Mouse (Mus musculus) midbrain, embryonic 13.5 days (tissue): Measurements from ENCODE around the gene Pom121l2. TPM values are rescaled to one million over a fixed set of nuclear protein-coding genes. Genes with fewer than 3 reads are reported as not detected.

ENCODE experiments used
- ATAC-seq: fragments of 200-750 bp; cut with Nextera tagmentation; 2 replicates; pipeline ENCODE4 v1.8.0; 2017; ENCODE audit warnings: mild to moderate bottlenecking, moderate TSS enrichment, moderate library complexity
- H3K27ac ChIP-seq: fragments of 300-500 bp; sonication (generic); 2 replicates; pipeline ENCODE4 v1.5.1; 2015; ENCODE audit warnings: inconsistent platforms, mild to moderate bottlenecking, moderate library complexity
- H3K27me3 ChIP-seq: fragments of 300-500 bp; sonication (generic); 2 replicates; pipeline ENCODE4 v1.6.1; 2015; ENCODE audit warnings: mild to moderate bottlenecking, inconsistent platforms
- H3K36me3 ChIP-seq: fragments of 300-500 bp; sonication (generic); 2 replicates; pipeline ENCODE4 v1.6.1; 2015; ENCODE audit warnings: mild to moderate bottlenecking, inconsistent platforms
- H3K4me1 ChIP-seq: fragments of 300-500 bp; sonication (generic); replicated peaks from 2 replicates; pipeline ENCODE4 v1.6.1; 2015; ENCODE audit warnings: inconsistent platforms
- H3K4me2 ChIP-seq: fragments of 300-500 bp; sonication (generic); replicated peaks from 2 replicates; pipeline ENCODE4 v1.6.1; 2015; ENCODE audit warnings: moderate library complexity, mild to moderate bottlenecking, inconsistent platforms
- H3K4me3 ChIP-seq: fragments of 300-500 bp; sonication (generic); replicated peaks from 2 replicates; pipeline ENCODE4 v1.5.1; 2015; ENCODE audit warnings: mild to moderate bottlenecking, inconsistent platforms
- H3K9ac ChIP-seq: fragments of 300-500 bp; sonication (generic); replicated peaks from 2 replicates; pipeline ENCODE4 v1.6.1; 2015; ENCODE audit warnings: mild to moderate bottlenecking, inconsistent platforms
- H3K9me3 ChIP-seq: fragments of 300-500 bp; sonication (generic); 2 replicates; pipeline ENCODE4 v1.6.1; 2016; ENCODE audit warnings: mild to moderate bottlenecking, inconsistent platforms
- WGBS: fragments of 180-500 bp; shearing (Covaris S2); methylation state at CpG from one replicate; pipeline ENCODE4 v1.1.7; 2015; 5-methylcytosine and 5-hydroxymethylcytosine counted together
- polyA plus RNA-seq: library from polyadenylated mRNA; unstranded; fragments of >200 nt; fragmentation: Nextera tagmentation; extraction: Ambion mirVana; gene quantifications from 2 replicates; pipeline ENCODE4 v1.2.1, GENCODE M21; 2015

Gene Pom121l2
- polyA plus RNA-seq = not detected in 2 replicates

DNA sequence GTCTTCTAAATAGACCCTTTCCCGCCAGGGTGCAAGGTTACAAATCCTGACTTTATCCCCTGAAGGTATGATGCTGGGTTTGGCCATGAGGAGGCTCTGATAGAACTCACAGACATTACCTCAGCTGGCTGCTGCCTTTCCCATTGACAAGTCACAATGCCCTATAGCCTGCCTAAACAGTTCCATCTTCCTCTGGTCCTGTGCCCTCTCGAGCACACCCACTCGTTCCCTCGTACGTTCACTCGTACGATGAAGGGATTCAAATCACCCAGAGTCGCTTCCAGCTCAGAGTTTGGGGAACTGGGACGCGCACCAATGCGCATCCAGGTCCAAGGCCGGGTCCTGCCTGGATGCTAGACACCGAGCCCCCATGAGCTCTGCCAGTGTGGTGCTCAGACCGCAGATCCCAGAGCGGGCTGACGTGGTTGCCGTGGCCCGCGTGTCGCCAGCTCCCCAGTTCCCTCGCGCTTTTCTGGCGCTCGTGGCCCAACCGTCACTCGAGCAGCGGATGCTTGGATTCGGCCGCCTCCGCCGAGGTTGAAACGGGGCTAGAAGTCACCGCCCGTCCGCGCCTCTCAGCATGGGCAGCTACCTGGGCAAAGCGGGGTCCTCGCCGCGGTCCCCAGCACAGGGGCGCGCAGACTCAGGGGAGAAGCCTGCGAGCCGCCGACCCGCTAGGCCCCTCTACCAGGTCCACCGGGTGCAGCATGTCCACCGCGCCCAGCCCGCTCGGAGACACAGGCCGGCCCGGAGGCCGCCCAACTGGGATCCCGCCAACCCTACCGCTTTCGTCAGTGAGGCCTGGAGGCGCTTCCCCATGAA is at the start of gene Pom121l2:
Gene Pom121l2 (plus strand): TSS at position 214 of the 822 bp plus-strand sequence.
- no peaks in the 10 kb centered on the region for H3K9me3 ChIP-seq
- H3K27ac ChIP-seq = no peak within 1 kb of the TSS
- H3K36me3 ChIP-seq = no peaks in the 10 kb centered on the region
- peaks cover 84% of the 10 kb centered on the region for H3K27me3 ChIP-seq
- H3K4me2 ChIP-seq = peak within 1 kb of the TSS; percentile 97
- under 1% methylated on average over 58 of the region's 58 CpGs for WGBS
- peak within 1 kb of the TSS; percentile 75 for H3K9ac ChIP-seq
- peak within 1 kb of the TSS; percentile 55 for H3K4me3 ChIP-seq
- peak; percentile 78 for ATAC-seq
- peaks cover 12% of the 10 kb centered on the region for H3K4me1 ChIP-seq

DNA sequence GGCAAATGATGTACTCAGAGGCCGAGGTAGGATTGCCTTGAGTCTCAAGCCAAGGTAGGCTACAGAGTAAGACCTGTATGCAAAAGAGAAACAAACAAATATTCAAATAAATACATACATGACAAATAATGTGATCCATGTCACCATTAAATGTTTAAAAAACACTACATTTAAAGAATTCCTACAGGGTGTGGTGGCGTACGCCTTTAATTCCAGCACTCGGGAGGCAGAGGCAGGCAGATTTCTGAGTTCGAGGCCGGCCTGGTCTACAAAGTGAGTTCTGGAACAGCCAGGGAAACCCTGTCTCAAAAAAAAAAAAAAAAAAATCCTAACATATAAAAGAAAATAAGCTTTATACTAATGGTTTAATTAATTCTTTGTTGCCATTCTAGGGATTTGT is 49.3 kb upstream of the Pom121l2 start:
- ATAC-seq = no peak
- Histone ChIP-seq H3K9ac (no peak overlapping the region), H3K9me3 (no peaks in the 10 kb centered on the region), H3K27ac (no peak overlapping the region), H3K36me3 (no peaks in the 10 kb centered on the region), H3K27me3 (peaks cover 29% of the 10 kb centered on the region), H3K4me1 (no peaks in the 10 kb centered on the region), H3K4me2 (no peak overlapping the region), H3K4me3 (no peak overlapping the region)
- 54% methylated on average over 6 of the region's 6 CpGs for whole genome bisulfite sequencing

DNA sequence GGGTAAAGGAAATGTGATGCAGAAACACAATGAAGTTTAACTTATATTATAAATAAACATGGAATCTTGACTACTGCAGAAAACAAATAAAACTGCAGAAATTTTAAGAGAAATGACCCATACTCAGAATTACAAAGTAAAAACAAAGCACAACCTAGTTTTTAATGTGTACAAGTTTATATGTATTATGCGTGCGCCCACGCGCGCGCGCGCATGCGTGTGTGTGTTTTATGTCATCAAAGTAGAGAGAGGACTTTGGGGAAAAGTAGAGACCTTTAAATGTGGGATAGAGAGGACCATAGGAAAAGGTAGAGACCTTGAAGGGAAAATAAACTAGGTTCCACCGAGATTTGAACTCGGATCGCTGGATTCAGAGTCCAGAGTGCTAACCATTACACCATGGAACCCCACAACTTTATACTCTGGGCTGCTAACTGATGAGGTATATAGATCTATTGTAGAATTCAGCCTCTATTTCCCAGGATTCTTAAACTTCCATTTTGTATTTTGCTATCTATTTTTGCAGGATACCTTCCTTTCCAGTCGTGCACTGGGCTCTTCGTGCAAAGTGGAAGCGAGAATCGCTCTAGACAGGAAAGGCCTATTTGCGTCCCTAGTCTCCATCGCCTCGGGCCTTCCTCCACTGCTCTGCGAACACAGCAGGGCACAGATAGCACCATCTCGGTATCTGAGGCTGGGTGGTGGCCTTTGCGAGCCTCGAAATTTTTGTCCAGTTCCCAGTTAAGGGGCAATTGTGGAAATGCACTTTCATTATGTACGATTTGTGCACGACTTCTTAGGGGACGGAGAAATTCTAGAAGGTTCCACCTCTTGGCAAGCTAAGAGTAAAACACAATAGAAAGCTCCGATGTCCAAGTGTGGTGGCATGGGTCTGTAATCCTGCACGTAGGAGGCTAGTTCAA is 47.1 kb upstream of the Pom121l2 start:
- H3K36me3 ChIP-seq = no peaks in the 10 kb centered on the region
- peak overlapping the region; percentile 23; the same call in 1 of the 2 replicates for H3K4me2 ChIP-seq
- H3K27me3 ChIP-seq = peaks cover 43% of the 10 kb centered on the region
- no peak overlapping the region for H3K9ac ChIP-seq
- no peaks in the 10 kb centered on the region for H3K4me1 ChIP-seq
- no peak overlapping the region for H3K27ac ChIP-seq
- no peak for ATAC-seq
- WGBS = 5% methylated on average over 28 of the region's 28 CpGs
- H3K4me3 ChIP-seq = no peak overlapping the region
- H3K9me3 ChIP-seq = no peaks in the 10 kb centered on the region

DNA sequence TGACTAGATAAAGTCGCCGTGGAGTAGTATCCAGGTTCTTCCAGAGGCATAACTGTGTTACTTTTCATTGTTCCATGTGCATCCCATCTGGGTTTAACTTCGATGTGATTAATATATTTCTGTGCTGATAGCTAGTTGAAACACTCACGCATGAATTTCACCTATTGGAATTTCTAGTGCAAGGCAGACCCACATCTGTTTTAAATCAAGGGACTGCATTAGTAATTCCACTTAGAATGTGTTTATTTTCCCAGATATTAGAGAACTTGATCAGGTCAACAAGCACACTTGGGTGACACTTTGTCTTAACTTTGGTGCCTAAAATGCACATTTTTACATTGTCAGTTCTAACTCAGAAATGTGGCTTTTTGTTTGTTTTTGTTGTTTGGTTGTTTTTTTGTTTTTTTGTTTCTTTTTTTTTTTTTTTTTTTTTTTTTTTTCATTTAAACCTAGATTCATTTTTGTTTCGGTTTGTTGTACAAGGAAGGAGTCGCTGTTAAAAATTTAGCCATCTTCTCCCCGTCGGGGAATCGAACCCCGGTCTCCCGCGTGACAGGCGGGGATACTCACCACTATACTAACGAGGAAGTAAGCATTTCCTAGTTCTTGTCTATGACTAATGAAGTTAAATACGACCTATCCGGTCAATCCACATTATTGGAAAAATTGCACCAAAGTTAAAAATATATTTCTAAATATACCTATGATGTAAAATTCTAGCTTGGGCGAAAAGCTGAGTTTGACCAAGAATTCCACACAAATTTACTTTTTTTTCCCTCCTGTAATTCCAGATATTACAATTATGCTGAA is 45.8 kb upstream of the Pom121l2 start:
- 11% methylated on average over 17 of the region's 17 CpGs for WGBS

DNA sequence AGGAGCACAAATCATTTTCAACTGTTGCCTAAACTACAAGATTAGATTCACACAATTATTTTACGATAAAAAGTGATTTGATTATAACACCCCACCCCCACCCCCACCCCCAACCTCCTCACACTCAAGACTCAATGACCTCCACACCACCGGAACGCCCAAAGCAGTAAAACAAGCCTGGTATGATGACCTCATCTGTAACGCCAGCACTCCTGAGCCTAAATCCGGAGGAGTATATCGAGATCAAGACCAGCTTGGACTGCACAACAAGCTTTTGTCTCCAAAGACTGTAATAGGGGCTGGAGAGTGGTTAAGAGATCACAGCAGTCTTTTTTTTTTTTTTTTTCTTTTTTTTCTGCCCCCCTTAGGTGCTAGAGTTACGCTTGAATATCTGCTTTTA is 45.2 kb upstream of the Pom121l2 start:
- Histone ChIP-seq H3K27ac (no peak overlapping the region), H3K4me1 (no peaks in the 10 kb centered on the region), H3K9ac (no peak overlapping the region), H3K4me3 (no peak overlapping the region), H3K27me3 (peaks cover 36% of the 10 kb centered on the region), H3K9me3 (no peaks in the 10 kb centered on the region), H3K4me2 (peak overlapping the region; percentile 24; the same call in 1 of the 2 replicates), H3K36me3 (no peaks in the 10 kb centered on the region)
- WGBS = 2% methylated on average over 7 of the region's 7 CpGs
- ATAC-seq = no peak

More for the DNA sequence above, 45.8 kb upstream of the Pom121l2 start:
- no peak overlapping the region for H3K4me3 ChIP-seq
- H3K27ac ChIP-seq = no peak overlapping the region
- no peaks in the 10 kb centered on the region for H3K9me3 ChIP-seq
- no peaks in the 10 kb centered on the region for H3K4me1 ChIP-seq
- H3K27me3 ChIP-seq = peaks cover 38% of the 10 kb centered on the region
- no peak for ATAC-seq
- H3K36me3 ChIP-seq = no peaks in the 10 kb centered on the region
- H3K4me2 ChIP-seq = no peak overlapping the region
- H3K9ac ChIP-seq = no peak overlapping the region

DNA sequence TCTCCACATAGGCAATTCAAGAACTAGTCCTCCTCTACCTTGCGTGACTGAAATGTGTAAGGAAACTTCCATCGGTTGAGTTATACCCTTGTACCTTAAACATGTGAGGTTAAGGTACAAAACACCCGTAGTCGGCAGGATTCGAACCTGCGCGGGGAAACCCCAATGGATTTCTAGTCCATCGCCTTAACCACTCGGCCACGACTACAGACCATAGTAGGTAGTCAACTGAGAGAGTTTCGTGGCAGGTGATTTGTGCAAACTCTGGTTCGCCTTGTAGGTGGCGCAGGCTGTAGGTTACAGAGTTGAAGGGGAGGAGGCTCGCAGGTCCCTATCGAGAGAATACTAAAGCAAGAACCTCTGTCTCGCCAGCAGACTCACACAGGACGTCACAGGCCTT is 44.0 kb upstream of the Pom121l2 start:
- Histone ChIP-seq H3K27me3 (peaks cover 31% of the 10 kb centered on the region), H3K36me3 (no peaks in the 10 kb centered on the region), H3K9me3 (no peaks in the 10 kb centered on the region), H3K4me3 (no peak overlapping the region), H3K4me1 (no peaks in the 10 kb centered on the region), H3K27ac (no peak overlapping the region), H3K4me2 (peak overlapping the region; percentile 27), H3K9ac (no peak overlapping the region)
- no peak for ATAC-seq
- under 1% methylated on average over 17 of the region's 17 CpGs for WGBS

DNA sequence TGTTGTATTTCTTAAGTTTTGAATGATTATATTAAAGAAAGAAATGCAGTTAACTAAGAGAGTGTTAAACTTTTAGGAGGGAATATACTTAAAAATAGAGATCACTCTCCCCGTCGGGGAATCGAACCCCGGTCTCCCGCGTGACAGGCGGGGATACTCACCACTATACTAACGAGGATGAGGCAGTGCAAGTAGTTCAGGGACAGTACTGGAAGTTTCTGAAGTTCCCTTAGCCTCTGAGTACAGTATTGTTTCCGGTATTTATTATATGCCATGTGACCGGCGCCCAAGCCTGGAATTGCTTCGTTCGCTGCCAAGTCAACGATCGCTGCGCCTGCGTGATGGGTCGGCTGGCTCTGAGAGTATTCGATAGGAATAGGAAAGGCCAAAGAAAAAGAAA is 40.8 kb upstream of the Pom121l2 start:
- under 1% methylated on average over 19 of the region's 19 CpGs for WGBS
- Histone ChIP-seq H3K27ac (no peak overlapping the region), H3K4me1 (no peaks in the 10 kb centered on the region), H3K27me3 (peaks cover 24% of the 10 kb centered on the region), H3K36me3 (no peaks in the 10 kb centered on the region), H3K4me2 (peak overlapping the region; percentile 56), H3K9me3 (no peaks in the 10 kb centered on the region), H3K4me3 (peak overlapping the region; percentile 49), H3K9ac (peak overlapping the region; percentile 7; the same call in 1 of the 2 replicates)
- peak; percentile 61 for ATAC-seq

DNA sequence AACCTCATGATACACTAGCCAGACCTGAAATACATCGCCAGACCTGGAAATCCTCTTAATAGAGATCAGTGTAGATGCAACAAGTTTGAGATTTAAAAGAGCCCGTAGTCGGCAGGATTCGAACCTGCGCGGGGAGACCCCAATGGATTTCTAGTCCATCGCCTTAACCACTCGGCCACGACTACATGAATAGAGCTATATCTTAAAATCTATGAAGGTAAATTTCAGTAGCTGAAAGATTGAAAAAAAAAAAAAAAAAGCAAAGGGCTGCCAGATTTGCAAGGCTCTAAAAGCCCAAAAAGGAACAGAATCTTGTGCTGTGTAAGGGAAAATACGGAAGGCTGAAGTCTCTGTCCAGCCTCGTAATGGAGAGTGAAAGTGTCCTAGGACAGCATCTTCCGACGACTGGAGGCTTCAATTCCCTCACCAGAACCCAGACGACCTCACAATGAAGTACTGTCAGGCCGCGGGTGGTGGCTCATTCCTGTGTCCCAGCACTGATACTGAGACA is 40.1 kb upstream of the Pom121l2 start:
- no peaks in the 10 kb centered on the region for H3K9me3 ChIP-seq
- H3K4me3 ChIP-seq = peak overlapping the region; percentile 49
- H3K27me3 ChIP-seq = peaks cover 24% of the 10 kb centered on the region
- peak overlapping the region; percentile 42 for H3K9ac ChIP-seq
- peak overlapping the region; percentile 56 for H3K4me2 ChIP-seq
- under 1% methylated on average over 16 of the region's 16 CpGs for WGBS
- H3K36me3 ChIP-seq = no peaks in the 10 kb centered on the region
- peaks cover 3% of the 10 kb centered on the region for H3K4me1 ChIP-seq
- H3K27ac ChIP-seq = no peak overlapping the region
- ATAC-seq = no peak

DNA sequence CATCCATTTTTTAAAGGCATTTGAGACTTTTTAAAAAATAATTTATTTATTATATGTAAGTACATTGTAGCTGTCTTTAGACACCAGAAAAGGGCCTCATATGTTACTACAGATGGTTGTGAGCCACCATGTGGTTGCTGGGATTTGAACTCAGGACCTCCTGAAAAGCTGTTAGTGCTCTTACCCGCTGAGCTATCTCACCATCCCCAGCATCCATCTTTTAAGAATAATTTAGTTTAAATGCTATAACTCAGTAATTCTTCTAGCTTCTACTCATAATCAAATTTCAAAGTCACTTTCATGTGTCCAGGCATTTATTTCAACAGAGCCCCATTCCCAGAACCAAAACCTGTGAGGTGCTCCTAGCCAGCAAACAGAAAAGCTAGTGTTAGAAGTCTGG is 37.4 kb upstream of the Pom121l2 start:
- WGBS = 72% methylated on average over 1 of the region's 1 CpGs
- ATAC-seq = no peak

DNA sequence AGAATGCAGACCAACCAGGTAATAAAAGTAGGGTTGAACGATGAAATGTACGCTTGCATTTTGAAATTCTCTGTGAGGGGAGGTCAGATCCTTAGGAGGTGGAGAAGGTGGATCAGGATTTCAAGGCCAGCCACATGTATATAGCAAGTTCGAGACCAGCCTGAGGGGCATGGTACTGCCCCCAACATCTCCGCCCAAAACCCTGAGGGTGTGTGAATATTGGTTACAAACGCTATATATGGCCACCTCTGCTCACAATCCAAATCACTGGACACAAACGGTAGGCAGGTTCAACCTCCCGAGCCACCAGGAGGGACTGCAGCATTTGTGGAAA is 36.4 kb upstream of the Pom121l2 start:
- WGBS = 3% methylated on average over 7 of the region's 7 CpGs
- Histone ChIP-seq H3K36me3 (peaks cover 10% of the 10 kb centered on the region), H3K27ac (peak overlapping the region; percentile 67; the same call in 1 of the 2 replicates)

More for the DNA sequence above, 37.4 kb upstream of the Pom121l2 start:
- Histone ChIP-seq H3K4me3 (no peak overlapping the region), H3K27ac (no peak overlapping the region), H3K27me3 (peaks cover 6% of the 10 kb centered on the region; the same call in 1 of the 2 replicates), H3K9ac (no peak overlapping the region), H3K9me3 (no peaks in the 10 kb centered on the region), H3K4me1 (peaks cover 18% of the 10 kb centered on the region), H3K4me2 (no peak overlapping the region), H3K36me3 (peaks cover 1% of the 10 kb centered on the region)

More for the DNA sequence above, 36.4 kb upstream of the Pom121l2 start:
- Histone ChIP-seq H3K4me2 (peak overlapping the region; percentile 61), H3K27me3 (no peaks in the 10 kb centered on the region), H3K4me1 (peaks cover 18% of the 10 kb centered on the region), H3K9ac (peak overlapping the region; percentile 78), H3K4me3 (peak overlapping the region; percentile 71), H3K9me3 (no peaks in the 10 kb centered on the region)
- peak; percentile 84 for ATAC-seq
